Mouse (Mus musculus): ENCODE data around the gene Prtg. TPM values are rescaled to one million over a fixed set of nuclear protein-coding genes. Genes with fewer than 3 reads are reported as not detected.

Gene Prtg
- total RNA-seq, 2 experiments from 2014 or later = not detected

- no peak for ATAC-seq (replicated peaks; ENCODE audit: low FRiP score, poor library complexity, severe bottlenecking)
Measured at GRCm38 (mm10) chr9:72890499-72891085, 83.9 kb downstream of the Prtg start.

- no peak for ATAC-seq (replicated peaks; ENCODE audit: low FRiP score, poor library complexity, severe bottlenecking)
Measured at GRCm38 (mm10) chr9:72892761-72893160, 86.1 kb downstream of the Prtg start.

DNA sequence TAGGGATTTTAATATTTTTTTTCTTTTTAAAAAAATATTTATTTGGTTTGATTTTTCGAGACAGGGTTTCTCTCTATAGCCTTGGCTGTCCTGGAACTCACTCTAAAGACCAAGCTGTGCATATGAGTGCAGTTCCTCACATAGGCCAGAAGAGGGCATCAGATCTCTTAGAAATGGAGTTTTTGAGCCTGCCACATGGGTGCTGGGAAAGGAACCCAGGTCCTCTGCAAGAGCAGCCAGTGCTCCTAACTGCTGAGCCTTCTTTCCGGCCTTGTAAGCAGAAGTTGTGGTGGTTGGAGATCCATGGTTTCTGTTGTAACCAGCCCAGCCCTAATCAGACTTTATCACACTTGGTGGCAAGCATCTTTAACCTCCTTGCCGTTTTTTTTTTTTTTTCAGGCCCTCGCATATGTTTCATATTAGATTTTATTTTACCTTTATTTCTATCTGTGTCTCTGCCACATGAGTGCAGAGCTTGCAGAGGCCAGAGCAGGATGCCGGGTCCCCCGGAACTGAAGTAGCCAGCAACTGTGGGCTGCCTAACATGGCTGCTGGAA lies 88.2 kb downstream of the Prtg start:
- ATAC-seq (replicated peaks; ENCODE audit: low FRiP score, poor library complexity, severe bottlenecking) = no peak

DNA sequence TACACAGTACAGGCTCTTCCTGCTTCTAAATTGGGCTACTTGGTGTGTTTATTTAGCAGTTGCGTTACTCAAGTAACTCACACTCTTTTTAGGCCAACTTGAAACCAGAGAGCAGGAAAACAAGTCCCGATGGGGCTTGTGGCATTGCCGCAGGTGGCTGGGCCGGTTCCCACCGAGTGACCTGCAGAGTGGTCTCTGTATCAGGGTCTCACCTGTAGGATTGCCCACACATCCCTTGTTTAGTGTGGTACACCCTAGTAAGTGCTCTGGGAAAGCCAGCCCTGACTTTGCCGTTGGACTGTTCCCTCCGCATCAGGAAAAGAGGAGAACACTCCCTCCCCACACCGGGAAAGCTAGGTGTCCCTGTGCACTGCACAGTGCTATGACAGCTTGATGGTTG lies 95.4 kb downstream of the Prtg start:
- ATAC-seq (replicated peaks; ENCODE audit: low FRiP score, poor library complexity, severe bottlenecking) = no peak

DNA sequence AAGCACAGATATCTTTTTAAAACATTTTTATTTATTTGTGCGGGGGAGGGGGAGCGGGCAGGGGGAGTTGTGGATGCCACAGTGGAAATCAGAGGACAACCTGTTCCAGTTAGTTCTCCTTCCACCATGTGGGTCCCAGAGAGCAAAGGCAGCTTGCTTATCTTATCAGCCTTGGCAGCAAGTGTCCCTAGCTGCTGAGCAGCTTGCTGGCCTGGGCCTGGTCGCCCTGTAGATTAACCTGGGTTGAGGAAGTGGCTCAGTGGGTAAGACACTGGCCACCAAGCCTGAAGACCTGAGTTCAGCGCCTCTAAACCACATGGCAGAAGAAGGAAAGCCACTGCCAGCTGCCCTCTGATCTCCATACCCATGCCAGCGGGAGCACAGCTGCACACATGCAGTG lies 95.9 kb downstream of the Prtg start:
- ATAC-seq (replicated peaks; ENCODE audit: low FRiP score, poor library complexity, severe bottlenecking) = no peak

DNA sequence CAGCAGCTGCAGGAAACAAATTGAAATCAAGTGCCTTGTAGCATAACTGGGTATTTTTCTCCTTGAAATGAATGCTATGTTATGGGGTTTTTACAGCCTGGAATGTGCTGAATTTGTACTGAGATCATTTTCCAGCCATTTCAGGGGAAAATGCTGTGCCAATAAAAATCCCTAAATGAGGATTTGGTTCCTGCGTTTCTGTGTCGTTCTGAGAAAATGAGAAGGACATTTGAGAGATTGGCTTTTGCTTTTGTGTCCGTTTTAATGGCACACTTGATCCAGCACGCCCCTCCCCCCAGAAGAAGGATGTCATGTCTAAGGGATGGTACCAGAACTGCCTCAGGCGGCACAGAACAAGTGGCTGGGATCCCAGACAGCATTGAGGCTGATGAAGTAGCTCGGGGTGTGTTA lies 100.0 kb downstream of the Prtg start:
- no peak for ATAC-seq (replicated peaks; ENCODE audit: low FRiP score, poor library complexity, severe bottlenecking)

DNA sequence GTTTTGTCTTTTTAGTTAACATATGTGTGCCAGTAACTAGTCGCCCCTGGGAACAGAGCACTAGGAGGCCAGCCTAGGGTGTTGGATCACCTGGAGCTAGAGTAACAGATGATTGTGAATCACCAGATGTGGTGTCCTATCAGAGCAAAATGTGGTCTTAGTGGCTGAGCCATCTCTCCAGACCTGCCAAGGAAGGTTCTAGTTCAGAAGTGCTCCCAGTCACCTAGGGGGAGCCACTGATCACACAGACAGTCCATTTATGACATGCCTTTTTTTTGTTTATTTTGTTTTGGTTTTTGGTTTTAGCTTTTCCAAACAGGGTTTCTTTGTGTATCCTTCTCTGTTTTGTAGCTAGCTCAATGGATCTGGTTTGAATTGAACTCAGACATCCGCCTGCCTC lies 104.7 kb downstream of the Prtg start:
- ATAC-seq (replicated peaks; ENCODE audit: low FRiP score, poor library complexity, severe bottlenecking) = no peak

DNA sequence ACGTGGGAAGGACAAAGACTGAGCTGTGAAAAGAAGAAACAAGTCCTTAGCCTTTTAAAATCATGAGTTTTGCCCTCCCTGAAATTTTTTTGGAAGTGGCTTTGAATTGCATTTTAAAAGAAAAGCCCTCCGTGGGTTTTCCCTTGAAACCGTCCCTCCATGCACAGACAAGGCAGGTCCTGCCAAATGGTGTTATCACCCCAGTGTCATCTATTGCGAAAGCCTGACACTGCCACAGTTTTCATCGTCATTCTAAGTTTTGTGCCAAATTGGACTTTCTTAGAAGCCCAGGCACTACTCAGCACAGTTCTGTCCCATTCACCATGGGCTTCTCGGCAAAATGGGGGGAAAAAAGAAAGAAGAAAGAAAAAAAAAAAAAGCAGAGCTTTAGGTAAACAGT lies 106.9 kb downstream of the Prtg start:
- no peak for ATAC-seq (replicated peaks; ENCODE audit: low FRiP score, poor library complexity, severe bottlenecking)

- no peak for ATAC-seq (replicated peaks; ENCODE audit: low FRiP score, poor library complexity, severe bottlenecking)
Measured at GRCm38 (mm10) chr9:72915728-72916127, 109.1 kb downstream of the Prtg start.

DNA sequence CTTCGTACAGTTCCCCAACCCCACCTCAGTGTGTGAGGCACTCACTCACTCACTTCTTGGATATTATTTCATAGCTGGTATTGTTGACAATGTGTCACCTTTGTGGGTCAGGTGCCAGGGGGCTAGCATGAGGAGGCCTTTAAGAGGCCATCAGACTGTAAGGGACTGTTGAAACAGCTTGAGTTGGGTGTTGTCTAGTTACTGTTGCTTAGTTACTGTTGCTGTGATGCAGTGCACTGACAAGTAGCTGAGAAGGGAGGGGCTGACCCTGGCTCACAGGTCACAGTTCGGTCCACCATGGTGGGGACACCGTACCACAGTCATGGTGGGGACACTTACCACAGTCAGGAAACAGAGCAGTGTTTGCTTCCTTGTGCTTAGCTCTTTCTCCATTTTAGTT lies 116.4 kb downstream of the Prtg start:
- ATAC-seq (replicated peaks; ENCODE audit: low FRiP score, poor library complexity, severe bottlenecking) = no peak

DNA sequence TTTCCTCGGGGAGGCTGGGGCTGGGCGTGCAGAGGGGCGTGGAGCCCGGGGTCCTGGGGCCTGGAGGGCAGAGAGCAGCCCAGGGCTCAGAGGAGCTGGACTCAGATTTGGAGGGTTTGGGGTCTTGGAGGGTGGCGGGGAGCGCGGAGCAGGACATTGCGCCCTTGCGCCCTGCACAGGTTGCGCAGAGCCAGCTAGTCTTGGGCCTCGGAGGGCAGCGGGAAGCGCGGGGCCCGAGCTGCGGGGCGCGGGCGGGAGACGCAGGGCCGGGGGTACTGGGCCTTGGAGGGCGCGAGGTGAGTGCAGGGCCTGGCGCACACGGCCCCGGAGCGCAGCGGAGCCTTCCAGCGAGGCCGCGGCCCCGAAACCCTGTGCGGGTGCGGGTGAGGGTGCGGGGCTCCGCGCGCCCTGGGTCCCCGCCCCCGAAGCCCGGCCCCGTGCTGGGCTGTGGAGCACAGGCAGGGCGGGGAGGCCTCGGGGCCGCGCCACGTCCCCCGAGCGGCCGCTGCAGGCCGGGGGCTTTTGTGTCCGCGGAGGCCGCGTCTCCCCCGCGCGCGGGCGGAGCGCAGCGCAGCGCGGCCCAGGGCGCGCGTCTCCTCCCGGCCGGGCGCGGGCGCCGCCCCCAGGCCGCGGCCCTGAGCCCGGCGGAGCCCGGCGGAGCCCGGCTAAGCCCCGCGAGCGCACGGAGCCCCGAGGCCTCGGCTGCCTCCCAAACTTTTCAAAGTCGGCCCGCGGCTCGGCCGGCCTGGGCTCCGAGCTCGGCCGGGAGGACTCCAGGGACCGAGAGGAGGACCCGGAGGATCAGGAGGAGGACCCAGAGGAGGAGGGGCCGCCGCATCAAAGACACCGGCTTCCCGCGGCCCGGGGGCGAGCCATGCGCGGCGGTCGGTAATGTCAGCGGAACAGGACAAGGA lies 118.6 kb downstream of the Prtg start, which contains the start of gene Pygo1:
Gene Pygo1 (plus strand): TSS at position 625 of the 914 bp plus-strand sequence.
- ATAC-seq (replicated peaks; ENCODE audit: low FRiP score, poor library complexity, severe bottlenecking) = no peak

DNA sequence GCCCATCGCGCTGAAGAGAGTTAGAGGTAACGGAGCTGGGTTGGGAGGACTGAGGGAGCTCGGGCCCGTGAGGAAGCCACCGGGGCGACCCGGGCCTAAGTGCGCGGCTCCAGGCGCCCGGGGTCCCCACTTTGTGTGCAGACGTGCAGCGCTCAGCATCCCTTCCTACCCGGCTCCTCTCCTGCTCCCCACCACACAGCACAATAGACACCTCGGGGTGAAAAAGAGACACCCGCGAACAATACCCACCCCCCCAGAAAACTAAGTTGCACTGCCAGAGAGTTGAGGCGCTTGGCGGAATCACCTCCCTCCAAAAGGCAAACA lies 119.2 kb downstream of the Prtg start:
- ATAC-seq (replicated peaks; ENCODE audit: low FRiP score, poor library complexity, severe bottlenecking) = no peak

GRCm38 (mm10) chr9:72931166-72931790 lies 124.6 kb downstream of the Prtg start:
- no peak for ATAC-seq (replicated peaks; ENCODE audit: low FRiP score, poor library complexity, severe bottlenecking)

- no peak for ATAC-seq (replicated peaks; ENCODE audit: low FRiP score, poor library complexity, severe bottlenecking)
Measured at GRCm38 (mm10) chr9:72935309-72935708, 128.6 kb downstream of the Prtg start.

DNA sequence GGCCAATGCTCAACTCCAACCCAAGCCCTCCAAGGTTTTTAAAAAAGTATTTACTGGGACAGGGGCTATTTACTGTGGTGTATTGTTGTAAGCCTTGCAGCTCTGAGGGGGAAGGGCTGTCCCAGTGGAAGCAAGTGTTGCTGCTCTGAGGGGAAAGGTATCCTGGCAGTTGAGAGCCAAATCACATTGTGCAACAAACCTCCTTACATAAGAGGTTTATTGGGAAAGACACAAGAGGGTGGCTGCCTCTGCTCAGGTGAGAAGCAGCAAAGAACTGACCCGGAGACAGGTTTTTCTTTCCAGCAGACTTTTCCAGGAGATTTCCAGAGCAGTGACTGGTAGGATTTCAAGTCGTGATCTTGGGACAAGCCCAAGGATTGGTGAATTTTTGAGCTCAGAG lies 129.6 kb downstream of the Prtg start:
- ATAC-seq (replicated peaks; ENCODE audit: low FRiP score, poor library complexity, severe bottlenecking) = no peak

DNA sequence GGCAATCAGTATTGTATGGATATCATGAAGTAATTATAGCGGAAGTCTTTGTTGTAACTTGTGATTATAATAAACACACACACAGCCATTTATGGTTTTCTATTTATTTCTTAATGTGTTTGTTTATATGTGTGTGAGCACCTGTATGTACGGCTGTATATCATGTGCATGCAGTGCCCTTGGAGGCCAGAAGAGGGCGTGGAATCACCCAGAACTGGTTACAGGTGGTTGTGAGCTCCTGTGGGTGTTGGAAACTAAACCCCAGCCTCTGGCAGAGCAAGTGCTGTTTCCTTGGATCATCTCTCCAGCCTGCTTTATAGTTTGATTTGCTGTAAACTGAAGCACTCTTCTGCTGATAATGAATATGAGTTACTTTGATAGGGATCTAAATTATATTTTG lies 136.8 kb downstream of the Prtg start:
- ATAC-seq (replicated peaks; ENCODE audit: low FRiP score, poor library complexity, severe bottlenecking) = no peak

- no peak for ATAC-seq (replicated peaks; ENCODE audit: low FRiP score, poor library complexity, severe bottlenecking)
Measured at GRCm38 (mm10) chr9:72944286-72944685, 137.6 kb downstream of the Prtg start.

DNA sequence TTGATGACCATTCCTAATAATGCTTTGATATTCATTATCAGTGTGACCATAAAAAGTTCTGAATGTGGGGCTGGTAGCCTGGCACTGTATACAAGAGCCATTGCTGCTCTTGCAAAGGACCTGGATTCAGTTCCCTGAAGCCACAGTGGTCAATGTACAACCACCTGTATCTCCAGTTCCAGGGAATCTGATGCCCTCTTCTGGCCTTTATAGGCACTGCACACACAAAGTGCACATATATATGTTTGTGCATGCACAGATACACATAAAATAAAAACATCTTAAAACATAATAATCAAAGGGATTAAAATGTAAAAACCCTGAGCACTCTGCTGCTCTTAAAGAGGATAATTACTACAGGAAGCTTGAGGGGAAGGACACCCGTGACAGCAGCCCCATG lies 140.3 kb downstream of the Prtg start:
- no peak for ATAC-seq (replicated peaks; ENCODE audit: low FRiP score, poor library complexity, severe bottlenecking)

- no peak for ATAC-seq (replicated peaks; ENCODE audit: low FRiP score, poor library complexity, severe bottlenecking)
Measured at GRCm38 (mm10) chr9:72949572-72949971, 142.9 kb downstream of the Prtg start.

DNA sequence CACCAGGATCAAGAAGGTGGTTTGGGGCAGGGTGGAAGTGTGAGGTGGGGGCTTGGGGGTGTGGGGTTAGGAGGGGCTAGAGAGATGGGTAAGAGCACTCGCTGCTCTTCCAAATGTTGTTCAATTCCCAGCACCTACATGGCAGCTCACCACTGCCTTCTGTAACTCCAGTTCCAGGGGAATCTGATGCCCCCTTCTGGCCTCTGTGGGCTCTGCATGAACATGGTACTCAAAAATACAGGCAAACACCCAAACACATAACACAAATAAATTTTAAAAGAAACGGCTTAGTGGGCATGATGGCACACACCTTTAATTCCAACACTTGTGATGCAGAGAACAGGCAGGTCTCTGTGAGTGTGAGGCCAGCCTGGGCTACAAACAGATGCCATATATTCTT lies 148.1 kb downstream of the Prtg start:
- no peak for ATAC-seq (replicated peaks; ENCODE audit: low FRiP score, poor library complexity, severe bottlenecking)

- peak; percentile 51; the same call in 1 of the 2 replicates for ATAC-seq (replicated peaks; ENCODE audit: low FRiP score, poor library complexity, severe bottlenecking)
Measured at GRCm38 (mm10) chr9:72955546-72955945, 148.9 kb downstream of the Prtg start.
